Mouse (Mus musculus): ENCODE data around the gene Gm6993. TPM values are rescaled to one million over a fixed set of nuclear protein-coding genes. Genes with fewer than 3 reads are reported as not detected.

The Gm6993 gene
- polyA plus RNA-seq, 1 experiment from 2014 or later: not detected

- Histone ChIP-seq H3K27ac (no peak overlapping the region), H3K9ac (no peak overlapping the region), H3K36me3 (no peaks in the 10 kb centered on the region), H3K27me3 (no peaks in the 10 kb centered on the region), H3K4me2 (replicated peaks) (no peak overlapping the region), H3K9me3 (replicated peaks) (no peaks in the 10 kb centered on the region), H3K4me3 (no peak overlapping the region), H3K4me1 (no peaks in the 10 kb centered on the region)
- 80% methylated on average over 6 of the region's 6 CpGs for WGBS
- ATAC-seq (ENCODE audit: low FRiP score): no peak
These were observed 19.0 kb upstream of the Gm6993 start for GRCm38 (mm10) chr12:31221522-31221921.

- ATAC-seq (ENCODE audit: low FRiP score): no peak
- Histone ChIP-seq H3K4me1 (no peaks in the 10 kb centered on the region), H3K27me3 (no peaks in the 10 kb centered on the region), H3K36me3 (no peaks in the 10 kb centered on the region), H3K4me2 (replicated peaks) (no peak overlapping the region), H3K4me3 (no peak overlapping the region), H3K9ac (no peak overlapping the region), H3K9me3 (replicated peaks) (no peaks in the 10 kb centered on the region), H3K27ac (no peak overlapping the region)
- 41% methylated on average over 2 of the region's 2 CpGs for WGBS
These were observed 18.3 kb upstream of the Gm6993 start for GRCm38 (mm10) chr12:31222282-31222681.

DNA sequence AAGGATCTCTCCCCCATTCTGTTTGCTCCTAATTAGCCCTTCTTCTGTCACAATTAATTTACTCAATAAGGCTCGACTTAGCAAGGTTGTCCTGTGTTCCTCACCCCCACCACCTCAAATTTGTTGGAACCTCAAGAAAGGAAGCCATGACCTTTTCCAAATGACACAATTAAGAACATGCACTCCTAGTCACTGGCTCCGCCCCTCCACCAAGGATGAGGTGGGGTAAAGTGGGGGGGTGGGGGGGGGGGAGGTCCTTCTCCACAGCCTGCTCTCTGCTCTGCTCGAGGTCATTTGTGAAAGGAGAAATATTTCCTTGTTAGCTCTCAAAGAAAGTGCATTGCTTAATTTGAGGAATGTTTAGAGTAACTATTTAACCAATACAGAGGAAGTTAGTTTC lies 17.8 kb upstream of the Gm6993 start:
- Histone ChIP-seq H3K36me3 (no peaks in the 10 kb centered on the region), H3K4me1 (no peaks in the 10 kb centered on the region), H3K4me3 (no peak overlapping the region), H3K9ac (no peak overlapping the region), H3K27ac (no peak overlapping the region), H3K27me3 (no peaks in the 10 kb centered on the region), H3K9me3 (replicated peaks) (no peaks in the 10 kb centered on the region), H3K4me2 (replicated peaks) (no peak overlapping the region)
- WGBS: 42% methylated on average over 3 of the region's 3 CpGs
- ATAC-seq (ENCODE audit: low FRiP score): no peak

GRCm38 (mm10) chr12:31225451-31225850 lies 15.1 kb upstream of the Gm6993 start:
- H3K4me2 ChIP-seq (replicated peaks): no peak overlapping the region
- no peaks in the 10 kb centered on the region for H3K9me3 ChIP-seq (replicated peaks)
- no peak overlapping the region for H3K9ac ChIP-seq
- WGBS: 39% methylated on average over 8 of the region's 8 CpGs
- H3K27me3 ChIP-seq: no peaks in the 10 kb centered on the region
- H3K27ac ChIP-seq: no peak overlapping the region
- no peaks in the 10 kb centered on the region for H3K4me1 ChIP-seq
- no peak overlapping the region for H3K4me3 ChIP-seq
- peak; percentile 32; the same call in 1 of the 2 replicates for ATAC-seq (ENCODE audit: low FRiP score)
- no peaks in the 10 kb centered on the region for H3K36me3 ChIP-seq

DNA sequence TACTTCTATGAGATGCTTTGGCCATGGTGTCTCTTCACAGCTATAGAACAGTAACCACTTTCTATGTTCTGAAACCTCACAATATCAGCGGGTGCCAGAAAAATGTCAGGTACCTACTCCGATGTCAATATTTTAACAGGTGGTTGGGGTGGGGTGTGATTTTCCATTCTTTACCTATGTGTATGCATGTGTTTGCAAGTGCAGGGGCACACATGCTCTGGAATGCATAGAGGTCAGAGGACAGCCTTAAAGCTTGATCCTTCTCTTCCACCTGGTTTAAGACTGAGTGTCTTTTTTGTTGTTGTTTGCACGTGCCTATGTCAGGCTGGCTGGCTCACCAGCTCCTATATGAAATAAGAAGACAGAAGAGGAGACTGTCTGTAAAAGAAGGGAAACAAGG lies 13.4 kb upstream of the Gm6993 start:
- Histone ChIP-seq H3K9ac (no peak overlapping the region), H3K4me3 (no peak overlapping the region), H3K4me1 (no peaks in the 10 kb centered on the region), H3K36me3 (no peaks in the 10 kb centered on the region), H3K27me3 (no peaks in the 10 kb centered on the region), H3K4me2 (replicated peaks) (no peak overlapping the region), H3K9me3 (replicated peaks) (no peaks in the 10 kb centered on the region), H3K27ac (no peak overlapping the region)
- WGBS: 80% methylated on average over 3 of the region's 3 CpGs
- no peak for ATAC-seq (ENCODE audit: low FRiP score)

DNA sequence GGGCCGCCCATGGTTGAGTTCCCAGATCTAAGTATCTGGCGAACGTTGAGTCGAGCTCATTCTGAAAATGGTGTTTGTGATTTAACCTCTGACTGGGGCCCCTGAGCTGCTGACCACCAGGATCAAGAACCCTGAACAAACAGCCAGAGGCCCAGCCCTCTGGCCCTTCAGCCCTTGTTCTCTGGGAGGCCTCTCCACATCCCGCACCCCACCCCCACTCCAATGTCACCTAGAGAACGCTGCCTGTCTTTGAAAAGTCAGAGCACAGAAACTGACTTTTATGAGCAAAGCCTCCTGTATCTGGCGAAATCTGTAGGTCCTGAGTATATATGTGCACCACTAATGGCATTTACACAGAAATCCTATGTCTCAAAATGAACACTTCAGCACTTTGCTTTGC lies 11.7 kb upstream of the Gm6993 start:
- Histone ChIP-seq H3K27me3 (no peaks in the 10 kb centered on the region), H3K9me3 (replicated peaks) (no peaks in the 10 kb centered on the region), H3K9ac (no peak overlapping the region), H3K4me2 (replicated peaks) (no peak overlapping the region), H3K27ac (no peak overlapping the region), H3K4me1 (no peaks in the 10 kb centered on the region), H3K4me3 (no peak overlapping the region), H3K36me3 (no peaks in the 10 kb centered on the region)
- 56% methylated on average over 7 of the region's 7 CpGs for WGBS
- no peak for ATAC-seq (ENCODE audit: low FRiP score)

DNA sequence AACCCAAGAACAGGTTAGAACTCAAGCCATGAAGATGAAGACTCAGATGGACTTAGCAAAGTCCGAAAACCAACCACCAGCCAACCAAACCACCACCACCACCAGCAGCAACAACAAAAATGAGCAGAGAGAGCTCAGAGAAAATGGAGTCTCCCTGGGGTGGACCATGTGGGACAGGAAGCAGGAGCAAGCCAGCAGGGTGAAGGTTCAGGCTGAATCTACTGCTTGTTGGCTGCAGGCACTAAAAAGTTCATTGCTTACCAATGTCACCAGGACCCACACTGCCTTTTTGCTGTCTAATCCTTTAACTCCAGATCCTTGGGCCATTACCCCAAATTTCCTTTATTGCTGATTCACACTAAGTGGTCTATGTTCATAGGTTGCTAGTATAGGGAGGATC lies 7.9 kb upstream of the Gm6993 start:
- H3K4me1 ChIP-seq: peaks cover 6% of the 10 kb centered on the region; the same call in 1 of the 2 replicates
- H3K36me3 ChIP-seq: no peaks in the 10 kb centered on the region
- no peak overlapping the region for H3K4me3 ChIP-seq
- no peak for ATAC-seq (ENCODE audit: low FRiP score)
- no peak overlapping the region for H3K27ac ChIP-seq
- H3K9me3 ChIP-seq (replicated peaks): no peaks in the 10 kb centered on the region
- WGBS: 88% methylated on average over 1 of the region's 1 CpGs
- no peak overlapping the region for H3K4me2 ChIP-seq (replicated peaks)
- no peak overlapping the region for H3K9ac ChIP-seq
- no peaks in the 10 kb centered on the region for H3K27me3 ChIP-seq

DNA sequence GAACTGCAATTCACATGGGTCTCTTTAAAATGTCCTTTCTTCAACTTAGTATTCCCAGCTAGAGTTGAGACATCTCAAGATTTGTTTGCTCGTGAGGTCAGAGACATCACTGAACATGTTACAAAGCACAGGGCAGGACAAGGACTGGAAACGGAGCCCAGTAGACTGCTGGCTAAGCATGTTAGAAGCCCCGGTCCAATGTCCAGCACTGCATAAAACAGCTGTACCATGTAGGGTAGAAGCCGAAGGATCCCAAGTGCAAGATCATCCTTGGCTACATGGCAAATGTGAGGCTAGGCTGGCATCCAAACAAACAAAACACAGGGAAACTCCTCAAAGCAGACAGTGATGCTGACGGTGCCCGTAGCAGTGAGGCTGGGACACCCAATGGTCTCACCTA lies 5.6 kb upstream of the Gm6993 start:
- H3K4me2 ChIP-seq (replicated peaks): no peak overlapping the region
- no peak overlapping the region for H3K4me3 ChIP-seq
- no peak for ATAC-seq (ENCODE audit: low FRiP score)
- peaks cover 6% of the 10 kb centered on the region; the same call in 1 of the 2 replicates for H3K4me1 ChIP-seq
- no peak overlapping the region for H3K9ac ChIP-seq
- H3K27ac ChIP-seq: no peak overlapping the region
- H3K9me3 ChIP-seq (replicated peaks): no peaks in the 10 kb centered on the region
- H3K27me3 ChIP-seq: no peaks in the 10 kb centered on the region
- H3K36me3 ChIP-seq: no peaks in the 10 kb centered on the region
- 90% methylated on average over 6 of the region's 6 CpGs for WGBS

- 54% methylated on average over 12 of the region's 12 CpGs for WGBS
- Histone ChIP-seq H3K9me3 (replicated peaks) (no peaks in the 10 kb centered on the region), H3K4me2 (replicated peaks) (0 out of 2 replicates have a peak overlapping the region, but pooled peaks have one; percentile 11), H3K4me1 (peaks cover 6% of the 10 kb centered on the region; the same call in 1 of the 2 replicates), H3K9ac (no peak overlapping the region), H3K36me3 (no peaks in the 10 kb centered on the region), H3K4me3 (no peak overlapping the region), H3K27ac (no peak overlapping the region), H3K27me3 (no peaks in the 10 kb centered on the region)
- no peak for ATAC-seq (ENCODE audit: low FRiP score)
These were observed 3.5 kb upstream of the Gm6993 start for GRCm38 (mm10) chr12:31236861-31237595.

DNA sequence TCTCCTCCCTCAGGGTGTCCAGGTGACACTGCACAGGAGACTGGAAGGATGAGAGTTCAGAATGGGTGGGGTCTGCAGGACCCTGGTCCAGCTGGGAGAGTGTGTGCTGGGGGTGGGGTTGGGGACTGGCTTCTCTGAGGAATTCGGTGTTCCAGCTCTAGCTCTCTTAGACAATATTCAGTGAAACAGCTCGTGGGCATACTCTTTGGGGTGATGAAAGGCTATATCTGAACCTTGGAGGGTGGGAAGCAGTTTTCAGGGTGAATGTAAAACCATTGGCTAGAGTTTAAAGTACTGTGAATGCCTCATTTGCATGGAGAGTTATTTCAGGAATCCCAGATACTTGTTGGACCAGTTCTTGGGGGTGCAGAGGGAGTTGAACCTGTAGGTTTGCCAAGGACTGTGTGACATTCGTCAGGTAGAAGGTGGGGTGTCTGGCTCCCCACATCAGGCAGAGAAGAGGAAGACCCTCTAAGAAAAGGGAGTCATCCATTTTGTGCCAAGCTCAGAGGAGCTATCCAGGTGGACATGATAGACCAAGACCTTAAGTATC lies 1.5 kb upstream of the Gm6993 start:
- no peak for ATAC-seq (ENCODE audit: low FRiP score)
- WGBS: 80% methylated on average over 3 of the region's 3 CpGs
- H3K27me3 ChIP-seq: no peaks in the 10 kb centered on the region
- H3K36me3 ChIP-seq: no peaks in the 10 kb centered on the region
- H3K27ac ChIP-seq: no peak overlapping the region
- H3K4me2 ChIP-seq (replicated peaks): no peak overlapping the region
- H3K9me3 ChIP-seq (replicated peaks): no peaks in the 10 kb centered on the region
- H3K4me3 ChIP-seq: no peak overlapping the region
- H3K4me1 ChIP-seq: peaks cover 6% of the 10 kb centered on the region; the same call in 1 of the 2 replicates
- no peak overlapping the region for H3K9ac ChIP-seq

DNA sequence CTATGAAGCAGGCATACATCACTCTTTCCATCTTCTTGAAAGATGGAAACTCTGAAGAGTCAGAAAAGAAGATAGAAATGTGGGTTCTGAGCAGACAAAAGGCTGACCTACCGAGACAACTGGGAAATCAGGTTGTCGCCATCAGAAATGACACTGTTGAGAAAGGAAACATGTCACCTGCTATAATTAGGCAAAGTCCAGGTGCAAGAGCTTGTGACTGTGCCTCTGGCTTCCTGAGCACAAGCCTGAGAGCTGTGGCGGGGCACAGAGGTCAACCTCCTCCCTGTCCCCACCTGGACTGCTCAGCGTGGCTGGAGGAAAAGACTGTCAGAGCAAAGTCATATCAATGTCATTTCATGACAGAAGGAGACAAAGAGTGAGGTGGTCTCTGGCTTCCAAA lies 772 bp upstream of the Gm6993 start:
- Histone ChIP-seq H3K4me3 (no peak overlapping the region), H3K9me3 (replicated peaks) (no peaks in the 10 kb centered on the region), H3K4me2 (replicated peaks) (no peak overlapping the region), H3K27ac (no peak overlapping the region), H3K9ac (no peak overlapping the region), H3K4me1 (peaks cover 6% of the 10 kb centered on the region; the same call in 1 of the 2 replicates), H3K36me3 (no peaks in the 10 kb centered on the region), H3K27me3 (no peaks in the 10 kb centered on the region)
- no peak for ATAC-seq (ENCODE audit: low FRiP score)
- WGBS: 69% methylated on average over 4 of the region's 4 CpGs

GRCm38 (mm10) chr12:31241595-31242342 lies 1.2 kb downstream of the Gm6993 start:
- ATAC-seq (ENCODE audit: low FRiP score): no peak
- Histone ChIP-seq H3K4me1 (peaks cover 5% of the 10 kb centered on the region; the same call in 1 of the 2 replicates), H3K27ac (no peak overlapping the region), H3K9ac (no peak overlapping the region), H3K4me3 (no peak overlapping the region), H3K36me3 (no peaks in the 10 kb centered on the region), H3K27me3 (no peaks in the 10 kb centered on the region), H3K9me3 (replicated peaks) (no peaks in the 10 kb centered on the region), H3K4me2 (replicated peaks) (no peak overlapping the region)
- WGBS: 82% methylated on average over 6 of the region's 6 CpGs

Measured in hindbrain, embryonic 12.5 days (tissue).